Mouse (Mus musculus) Patski (cell line): ENCODE measurements around the gene Pex26. TPM values are rescaled to one million over a fixed set of nuclear protein-coding genes. Genes with fewer than 3 reads are reported as not detected.

Source experiments
- ATAC-seq: fragments of 100-300 bp; one replicate; pipeline ENCODE4 v1.8.0; 2021
- CTCF ChIA-PET: fragments of 350-600 bp; sonication (Branson Sonifier 250); formaldehyde crosslinking; loops from one replicate; lab custom pipeline; 2022; ENCODE audit warnings: inconsistent platforms; lab: Charles Lee
- POLR2A ChIA-PET: fragments of 350-600 bp; sonication (Branson Sonifier 250); formaldehyde crosslinking; loops from one replicate; lab custom pipeline; 2022; ENCODE audit warnings: antibody characterized with exemption, inconsistent platforms; lab: Charles Lee
- DNase-seq: peaks from one replicate; pipeline ENCODE4 v3.0.0-alpha.2; 2011; ENCODE audit warnings: low read depth, low spot score
- H3K27me3 ChIP-seq: fragments of 371-371 bp; one replicate; pipeline ENCODE4 v1.5.1; 2021
- CTCF ChIP-seq: fragments of 100-300 bp; IDR thresholded peaks from one replicate; pipeline ENCODE4 v1.5.1; 2021
- in situ Hi-C: fragments of 300-500 bp; cut with MboI; formaldehyde crosslinking; loops from 3 replicates; pipeline ENCODE4 v1.11.1; 2018; ENCODE audit warnings: low pct_unique_long_range_greater_than_20kb, mixed read lengths
- polyA plus RNA-seq: library from polyadenylated mRNA; unstranded; gene quantifications from one replicate; pipeline ENCODE4 v1.2.3, GENCODE M21; 2021

Gene Pex26
- polyA plus RNA-seq, 1 experiment from 2014 or later: 22.1 TPM

GRCm38 (mm10) chr6:121215896-121216295, 32.4 kb downstream of the Pex26 start:
- ATAC-seq (no peak), DNase-seq (no peak)
- CTCF ChIA-PET: interaction anchor here (1.4 kb wide), 1 partner anchor 27 kb away, joined by 3 read pairs; no protein-coding TSS in a partner anchor
- POLR2A ChIA-PET: no interaction called here
- H3K27me3 ChIP-seq: no peaks in the 10 kb centered on the region
- in situ Hi-C loops: no loop called here
- no peak for TF ChIP-seq CTCF

- DNase-seq: no peak
- no peak for ATAC-seq
- CTCF ChIA-PET: no interaction called here
- no peak for TF ChIP-seq CTCF
- in situ Hi-C loops: no loop called here
- H3K27me3 ChIP-seq: no peaks in the 10 kb centered on the region
- POLR2A ChIA-PET: no interaction called here
Observed at GRCm38 (mm10) chr6:121216589-121217255, 33.3 kb downstream of the Pex26 start.

- ChIA-PET CTCF (no interaction called here), POLR2A (no interaction called here)
- in situ Hi-C loops: no loop called here
Observed at GRCm38 (mm10) chr6:121218002-121218401, 34.5 kb downstream of the Pex26 start.

GRCm38 (mm10) chr6:121219406-121219805, 35.9 kb downstream of the Pex26 start:
- no peak for TF ChIP-seq CTCF
- in situ Hi-C loops: no loop called here
- ChIA-PET CTCF (no interaction called here), POLR2A (no interaction called here)
- DNase-seq (no peak), ATAC-seq (no peak)
- no peaks in the 10 kb centered on the region for H3K27me3 ChIP-seq

More at GRCm38 (mm10) chr6:121218002-121218401, 34.5 kb downstream of the Pex26 start:
- no peak for TF ChIP-seq CTCF
- ATAC-seq: no peak
- H3K27me3 ChIP-seq: no peaks in the 10 kb centered on the region
- DNase-seq: no peak

GRCm38 (mm10) chr6:121220181-121220580, 36.7 kb downstream of the Pex26 start:
- in situ Hi-C loops: no loop called here
- TF ChIP-seq CTCF: no peak
- CTCF ChIA-PET: interaction anchor here (1.0 kb wide), 1 partner anchor 9 kb away, joined by 4 read pairs; the partner anchor contains the start of gene Tuba8
- DNase-seq (no peak), ATAC-seq (no peak)
- H3K27me3 ChIP-seq: no peaks in the 10 kb centered on the region
- POLR2A ChIA-PET: no interaction called here

- ATAC-seq (no peak), DNase-seq (no peak)
- CTCF ChIA-PET: no interaction called here
- no peaks in the 10 kb centered on the region for H3K27me3 ChIP-seq
- POLR2A ChIA-PET: no interaction called here
- no peak for TF ChIP-seq CTCF
- in situ Hi-C loops: no loop called here
Observed at GRCm38 (mm10) chr6:121221876-121222597, 38.6 kb downstream of the Pex26 start.

GRCm38 (mm10) chr6:121223001-121223400, 39.5 kb downstream of the Pex26 start:
- in situ Hi-C loops: no loop called here
- POLR2A ChIA-PET: no interaction called here
- no peak for TF ChIP-seq CTCF
- H3K27me3 ChIP-seq: no peaks in the 10 kb centered on the region
- ATAC-seq (no peak), DNase-seq (no peak)
- CTCF ChIA-PET: no interaction called here

GRCm38 (mm10) chr6:121224067-121224466, 40.6 kb downstream of the Pex26 start:
- ChIA-PET POLR2A (no interaction called here), CTCF (no interaction called here)
- DNase-seq: no peak
- TF ChIP-seq CTCF: no peak
- H3K27me3 ChIP-seq: no peaks in the 10 kb centered on the region
- no peak for ATAC-seq
- in situ Hi-C loops: no loop called here

GRCm38 (mm10) chr6:121224993-121225392, 41.5 kb downstream of the Pex26 start:
- in situ Hi-C loops: no loop called here
- DNase-seq: no peak
- no peak for TF ChIP-seq CTCF
- POLR2A ChIA-PET: no interaction called here
- CTCF ChIA-PET: interaction anchor here (1.1 kb wide), 1 partner anchor 10 kb away, joined by 3 read pairs; no protein-coding TSS in a partner anchor
- no peak for ATAC-seq
- peaks cover 5% of the 10 kb centered on the region for H3K27me3 ChIP-seq

- CTCF ChIA-PET: interaction anchor here (1.1 kb wide), 1 partner anchor 9 kb away, joined by 3 read pairs; no protein-coding TSS in a partner anchor
- DNase-seq (no peak), ATAC-seq (no peak)
- TF ChIP-seq CTCF: no peak
- POLR2A ChIA-PET: no interaction called here
- in situ Hi-C loops: no loop called here
- H3K27me3 ChIP-seq: peaks cover 8% of the 10 kb centered on the region
Observed at GRCm38 (mm10) chr6:121226043-121226442, 42.6 kb downstream of the Pex26 start.

- CTCF ChIA-PET: no interaction called here
- in situ Hi-C loops: no loop called here
- TF ChIP-seq CTCF: no peak
- POLR2A ChIA-PET: no interaction called here
- DNase-seq (no peak), ATAC-seq (no peak)
- H3K27me3 ChIP-seq: peaks cover 15% of the 10 kb centered on the region
Observed at GRCm38 (mm10) chr6:121226744-121227143, 43.3 kb downstream of the Pex26 start.
